Mouse (Mus musculus): ENCODE results near the gene Plg.

Gene Plg

DNA sequence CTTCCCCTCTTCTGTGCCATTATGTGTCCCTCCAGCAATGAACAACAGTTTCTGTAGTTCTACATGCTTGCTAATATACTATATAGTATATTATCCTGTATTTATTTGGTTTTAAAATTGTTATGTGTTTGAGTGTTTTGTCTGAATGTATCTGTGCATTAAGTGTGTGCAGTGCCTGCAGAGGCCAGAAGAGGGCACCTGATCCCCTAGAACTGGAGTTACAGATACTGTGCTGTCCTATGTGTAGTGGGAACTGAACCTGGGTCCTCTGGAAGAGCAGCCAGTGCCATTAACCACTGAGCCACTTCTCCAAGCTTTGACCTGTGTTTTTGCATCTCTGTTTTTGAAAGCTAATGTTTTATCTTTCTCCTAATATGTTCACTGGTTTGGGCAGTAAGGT, 82.8 kb downstream of the Plg start:
- no peak for DNase-seq

DNA sequence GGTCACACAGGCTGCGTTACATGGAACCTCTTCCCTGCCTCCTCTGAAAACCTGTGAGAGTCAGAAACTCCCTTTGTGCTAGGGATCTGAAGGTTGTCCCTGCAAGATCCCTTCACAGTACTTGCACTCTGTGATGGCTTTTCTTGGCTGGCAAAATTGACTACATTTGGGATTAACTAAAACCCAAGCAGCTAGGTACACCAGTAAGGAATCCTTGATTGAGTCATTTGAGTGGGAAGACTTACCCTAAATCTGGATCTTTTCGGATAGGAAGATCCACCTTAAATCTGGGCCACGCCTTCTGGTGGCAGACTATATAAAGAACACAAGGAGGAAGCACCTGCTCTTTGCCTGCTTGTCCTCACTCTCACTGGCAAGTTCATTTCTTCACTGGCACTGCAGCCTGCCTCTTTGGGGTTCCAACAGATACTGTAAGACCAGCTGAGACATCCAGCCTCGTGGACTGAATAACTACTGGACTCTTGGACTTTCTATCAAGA, 88.1 kb downstream of the Plg start:
- DNase-seq, result no peak

DNA sequence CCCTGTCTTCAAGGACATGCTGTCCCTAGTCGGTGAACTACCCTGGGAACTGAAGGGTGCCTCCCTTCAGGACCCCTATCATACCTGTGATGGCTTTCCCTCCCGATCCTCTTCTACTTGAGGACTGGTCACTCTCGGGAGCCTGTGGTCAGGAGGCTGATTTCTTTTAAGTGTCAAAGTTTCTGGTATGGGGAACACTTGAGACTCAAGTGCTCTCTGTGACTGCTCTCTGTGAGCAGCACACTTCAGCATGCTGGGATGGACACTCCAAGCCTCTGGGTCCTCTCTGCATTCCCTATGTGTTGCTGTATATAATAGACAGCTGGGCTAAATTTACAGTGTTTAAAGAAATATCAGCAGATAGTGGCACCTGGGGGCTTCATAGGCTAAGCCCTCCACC, 89.2 kb downstream of the Plg start:
- no peak for DNase-seq

DNA sequence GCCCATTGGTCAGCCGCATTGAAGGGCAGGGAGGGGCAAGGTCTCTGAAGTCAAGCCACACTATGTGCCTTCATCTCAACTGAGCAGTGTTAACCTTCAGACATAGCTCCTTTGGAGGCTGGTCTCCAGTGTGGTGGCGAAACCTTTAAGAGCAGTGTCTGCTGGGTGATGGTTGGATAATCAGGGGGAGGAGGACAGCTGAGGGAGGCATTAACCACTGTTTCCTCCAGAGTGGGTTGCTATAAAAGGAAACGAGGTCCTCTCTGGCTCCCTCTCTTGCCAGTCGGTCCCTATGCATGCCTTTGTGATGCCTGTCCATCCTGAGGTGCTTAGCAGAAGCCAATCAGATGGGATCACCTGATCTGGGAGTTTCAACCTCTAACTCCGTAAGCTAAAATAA, 90.3 kb downstream of the Plg start:
- DNase-seq, result no peak

Measured in B cell, adult 2 months (primary cell).